Mouse (Mus musculus) right cerebral cortex, postnatal 10 days (tissue): ENCODE measurements around the gene Nacc1.

Experiments used
- DNase-seq, 2 experiments: peaks; one replicate each; pipeline ENCODE4 v3.0.0; 2021; ENCODE audit warnings: low spot score in 2 of 2

Nacc1 gene

DNA sequence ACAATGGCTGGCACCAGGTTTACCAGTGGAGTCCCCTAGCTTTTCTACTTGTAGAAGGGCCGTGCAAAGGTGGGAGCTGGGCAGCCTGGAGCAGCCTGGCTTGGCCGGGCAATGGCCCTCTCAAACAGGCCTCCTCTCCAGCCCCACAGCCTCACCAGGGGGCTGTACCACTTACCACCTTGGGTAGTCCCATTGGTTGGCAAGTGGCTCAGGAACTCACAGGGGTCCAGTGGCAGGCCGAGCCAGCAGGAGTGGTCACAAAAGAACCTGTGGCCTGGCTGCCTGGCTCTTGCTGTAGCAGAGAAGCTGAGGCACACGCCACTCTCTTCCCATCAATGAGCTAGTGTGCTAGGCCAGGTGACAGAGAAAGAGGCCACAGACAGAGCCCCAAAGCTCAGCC, 26.5 kb upstream of the Nacc1 start:
- DNase-seq, result no peak

- DNase-seq, result no peak
These were observed 25.7 kb upstream of the Nacc1 start for GRCm38 (mm10) chr8:84713381-84713780.

- no peak for DNase-seq
These were observed 25.1 kb upstream of the Nacc1 start for GRCm38 (mm10) chr8:84712759-84713120.

DNA sequence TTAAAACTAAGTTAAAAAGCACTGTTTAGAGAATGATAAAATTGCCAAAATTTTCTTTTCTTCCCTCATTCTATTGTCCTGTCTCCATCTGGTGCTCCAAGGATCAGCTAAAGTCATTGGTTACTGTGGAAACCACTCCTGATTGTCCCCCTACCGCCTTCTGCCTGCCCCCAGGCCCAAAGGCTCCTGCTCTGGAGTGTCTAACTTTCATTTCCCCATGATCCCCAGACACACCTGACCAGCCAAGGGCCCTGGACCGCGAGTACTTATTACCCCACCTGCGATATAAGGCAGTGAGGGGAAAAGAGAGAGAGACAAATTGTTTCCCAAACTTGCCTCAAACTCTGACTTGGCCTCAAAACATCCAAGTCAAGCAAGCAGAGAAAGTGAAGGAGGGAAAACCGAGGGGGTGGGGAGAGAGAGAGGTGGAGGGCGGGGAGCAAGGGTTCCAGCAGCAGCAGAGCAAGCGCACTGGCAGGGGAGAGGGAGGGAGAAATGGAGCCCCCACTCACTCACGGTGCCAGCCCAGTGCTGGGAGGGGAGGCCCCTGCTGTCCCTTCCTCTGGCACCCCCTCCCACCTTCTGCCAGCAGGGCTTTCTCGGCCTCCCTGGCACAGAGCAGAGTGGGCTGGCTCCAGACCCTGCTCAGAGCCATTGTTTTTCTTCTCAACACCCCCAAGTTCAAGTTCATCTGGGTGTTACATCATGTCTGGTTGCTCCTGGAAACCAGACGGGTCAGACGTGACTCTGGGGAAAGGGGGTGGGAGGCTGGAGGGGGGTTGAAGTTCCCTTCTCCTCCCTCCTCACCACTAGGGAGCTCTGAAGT, 24.5 kb upstream of the Nacc1 start:
- DNase-seq, result peak; percentile 83 to 85

DNA sequence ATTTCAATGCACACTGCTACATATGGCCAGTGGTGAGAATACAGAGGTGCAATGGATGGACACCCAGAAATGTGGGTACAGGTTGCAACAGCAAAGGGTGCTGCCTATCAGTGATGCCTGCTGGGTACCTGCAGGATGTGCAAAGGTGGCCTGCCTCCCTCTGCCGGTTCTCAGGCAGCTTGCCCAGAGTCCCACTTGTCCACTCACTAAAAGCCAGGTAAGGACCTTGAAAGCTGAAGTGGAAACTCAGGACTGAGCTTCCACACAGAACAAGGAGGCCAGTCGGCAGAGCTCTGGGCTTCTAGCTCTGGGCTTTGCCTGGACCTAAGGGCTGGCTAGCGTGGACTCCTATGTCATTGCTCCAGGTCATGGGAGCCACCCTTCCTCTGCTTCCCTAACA, 23.6 kb upstream of the Nacc1 start:
- DNase-seq, result no peak

DNA sequence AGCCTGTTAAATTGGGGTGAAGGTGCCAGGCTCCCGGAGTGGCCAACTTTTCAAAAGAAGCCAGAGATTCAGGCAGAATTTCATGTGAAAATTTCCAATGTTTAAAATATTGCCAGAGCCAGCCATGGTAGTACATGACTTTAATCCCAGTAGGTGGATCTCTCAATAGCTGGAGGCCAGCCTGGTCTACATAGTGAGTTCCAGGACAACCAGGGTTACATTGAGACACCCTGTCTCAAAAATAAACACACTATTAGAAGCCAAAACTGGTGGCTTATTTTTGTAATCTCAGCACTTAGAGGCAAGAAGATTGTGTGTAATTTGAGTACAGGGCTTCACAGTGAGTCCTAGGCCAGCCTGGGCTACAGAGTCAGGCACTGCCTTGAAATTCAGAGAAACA, 22.3 kb upstream of the Nacc1 start:
- DNase-seq, result no peak

- DNase-seq, result peak; percentile 92
These were observed 21.3 kb upstream of the Nacc1 start for GRCm38 (mm10) chr8:84708774-84709475.

- DNase-seq, result no peak
These were observed 20.4 kb upstream of the Nacc1 start for GRCm38 (mm10) chr8:84708071-84708541.

DNA sequence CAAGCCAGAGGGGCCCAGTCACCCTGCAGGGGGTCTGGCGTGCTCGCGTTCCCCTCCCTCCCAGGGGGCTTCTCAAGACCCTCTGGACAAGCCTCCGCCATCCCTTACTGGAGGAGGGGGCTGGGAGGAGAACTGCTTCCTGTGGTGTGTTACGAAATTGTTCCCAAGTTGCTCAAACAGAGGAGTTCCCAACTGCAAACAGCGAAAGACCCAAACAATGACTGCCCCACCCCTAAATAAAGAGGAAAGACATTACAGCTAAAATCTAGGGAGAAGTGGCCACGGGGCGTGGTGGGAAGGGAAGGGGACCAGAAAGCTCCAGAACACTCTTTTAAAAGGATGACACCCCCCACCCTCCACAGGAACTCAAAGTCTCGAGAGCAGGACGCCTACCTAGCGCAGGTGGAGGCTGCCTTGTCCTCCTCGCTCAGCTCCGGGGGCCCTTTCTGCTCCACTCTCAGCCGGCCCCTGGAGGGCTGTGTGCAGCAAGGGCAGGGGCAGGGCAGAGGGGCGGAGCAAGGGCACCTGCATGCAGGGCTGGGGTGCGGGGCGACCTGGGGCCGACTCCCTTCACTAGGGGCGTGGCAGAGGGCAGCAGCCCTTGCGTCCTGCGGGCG, 19.7 kb upstream of the Nacc1 start:
- peak in 1 of 2 experiments; percentile 41 for DNase-seq

- DNase-seq, result no peak
These were observed 19.1 kb upstream of the Nacc1 start for GRCm38 (mm10) chr8:84706610-84707266.

GRCm38 (mm10) chr8:84705960-84706359, 18.3 kb upstream of the Nacc1 start:
- no peak for DNase-seq

- no peak for DNase-seq
These were observed 17.5 kb upstream of the Nacc1 start for GRCm38 (mm10) chr8:84704867-84705831.

DNA sequence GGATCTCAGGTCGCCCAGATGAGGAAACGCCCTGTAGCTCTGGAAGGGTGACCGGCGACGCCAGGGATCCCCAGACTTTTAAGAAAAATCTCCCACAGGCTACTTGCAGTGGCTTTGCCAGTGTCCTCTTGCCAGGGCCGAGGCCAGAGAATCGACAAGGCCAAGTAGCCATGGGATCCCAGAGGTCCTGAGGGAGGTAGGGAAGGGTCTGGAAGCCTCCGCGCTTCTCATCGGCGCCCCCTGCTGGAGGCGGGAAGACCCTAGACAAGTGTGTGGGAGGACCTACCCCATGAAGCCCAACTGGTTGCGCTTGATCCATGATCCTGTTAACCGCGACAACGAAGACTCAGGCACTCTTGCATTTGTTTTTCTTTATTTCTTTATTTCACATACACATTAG, 16.7 kb upstream of the Nacc1 start:
- peak in 1 of 2 experiments; percentile 85 for DNase-seq

DNA sequence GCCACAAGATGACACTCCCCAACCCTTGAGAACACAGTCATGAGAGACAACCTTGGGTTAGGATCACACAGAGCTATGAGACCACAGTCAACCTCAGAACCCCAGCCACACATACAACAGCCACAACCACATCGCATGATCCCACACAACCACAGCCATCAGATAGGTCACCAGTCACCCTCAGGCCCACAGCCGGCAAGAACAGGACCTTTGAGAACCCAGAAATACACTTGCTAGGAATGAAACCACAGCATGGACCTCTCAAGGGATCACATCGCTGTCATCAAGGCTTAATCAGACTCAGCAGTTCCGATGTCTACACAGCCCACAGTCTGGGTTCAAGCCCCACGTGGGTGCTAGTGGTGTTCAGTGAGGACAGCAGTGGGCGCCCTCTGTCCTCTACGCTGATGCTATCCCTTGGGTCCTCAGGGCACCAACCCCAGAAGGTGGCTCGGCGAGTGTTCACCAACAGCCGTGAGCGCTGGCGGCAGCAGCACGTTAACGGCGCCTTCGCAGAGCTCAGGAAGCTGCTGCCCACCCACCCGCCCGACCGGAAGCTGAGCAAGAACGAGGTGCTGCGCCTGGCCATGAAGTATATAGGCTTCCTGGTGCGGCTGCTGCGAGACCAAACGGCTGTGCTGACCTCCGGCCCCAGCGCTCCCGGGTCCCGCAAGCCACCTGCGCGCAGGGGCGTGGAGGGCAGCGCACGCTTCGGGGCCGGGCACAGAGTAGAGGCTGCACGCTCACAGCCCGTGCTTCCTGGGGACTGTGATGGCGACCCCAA, 16.0 kb upstream of the Nacc1 start:
- DNase-seq, result no peak

- DNase-seq, result no peak
These were observed 15.4 kb upstream of the Nacc1 start for GRCm38 (mm10) chr8:84702963-84703465.

GRCm38 (mm10) chr8:84702561-84702960, 14.9 kb upstream of the Nacc1 start:
- no peak for DNase-seq

DNA sequence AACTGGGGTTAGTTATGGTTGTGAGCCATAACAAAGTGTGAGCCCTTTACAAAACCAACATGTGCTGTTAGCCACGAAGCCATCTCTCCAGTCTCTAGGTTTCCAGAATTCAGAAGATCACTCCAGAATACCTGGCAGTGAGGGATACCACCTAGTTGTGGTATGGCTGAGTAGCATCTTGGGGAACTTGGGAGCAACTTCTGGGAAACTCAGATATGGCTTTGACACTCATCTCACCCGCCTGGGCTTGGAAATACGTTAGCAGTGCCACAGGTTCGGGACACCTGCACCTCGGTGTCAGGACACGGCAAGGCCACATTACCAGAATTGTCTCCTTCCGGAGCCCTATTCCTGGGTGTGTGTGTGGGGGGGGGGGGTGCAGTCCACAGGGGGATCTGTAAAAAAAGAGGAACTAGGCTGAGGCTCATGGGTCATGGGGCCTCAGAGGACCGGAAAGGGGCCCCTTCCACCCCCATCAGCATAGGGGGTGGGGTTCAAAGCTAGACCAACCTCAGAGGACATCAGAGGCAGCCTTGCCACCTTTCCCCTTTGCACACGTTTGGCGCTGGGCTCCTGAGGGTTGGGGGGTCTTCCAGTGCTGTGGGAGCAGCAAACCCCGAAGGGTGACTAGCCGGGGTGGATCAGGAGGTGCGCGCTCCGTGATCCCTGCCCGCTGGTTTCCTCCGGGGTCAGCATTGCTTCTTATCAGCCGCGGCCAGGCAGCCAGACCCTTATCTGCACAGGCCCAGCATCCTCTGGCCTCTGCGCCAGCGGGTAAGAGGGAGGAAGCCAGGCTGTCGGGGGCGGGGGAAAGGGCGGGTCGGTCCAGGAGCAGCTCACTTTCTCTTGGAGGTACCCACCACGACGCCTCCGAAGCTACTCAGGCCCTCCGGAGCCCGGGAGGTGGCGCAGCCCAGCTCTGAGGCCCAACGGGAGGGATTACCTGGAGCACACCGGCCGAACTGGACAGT, 13.6 kb upstream of the Nacc1 start, which contains the start of gene Lyl1:
Gene Lyl1 (plus strand): TSS at position 517 of the 971 bp plus-strand sequence.
- DNase-seq, result peak in 1 of 2 experiments; percentile 59

DNA sequence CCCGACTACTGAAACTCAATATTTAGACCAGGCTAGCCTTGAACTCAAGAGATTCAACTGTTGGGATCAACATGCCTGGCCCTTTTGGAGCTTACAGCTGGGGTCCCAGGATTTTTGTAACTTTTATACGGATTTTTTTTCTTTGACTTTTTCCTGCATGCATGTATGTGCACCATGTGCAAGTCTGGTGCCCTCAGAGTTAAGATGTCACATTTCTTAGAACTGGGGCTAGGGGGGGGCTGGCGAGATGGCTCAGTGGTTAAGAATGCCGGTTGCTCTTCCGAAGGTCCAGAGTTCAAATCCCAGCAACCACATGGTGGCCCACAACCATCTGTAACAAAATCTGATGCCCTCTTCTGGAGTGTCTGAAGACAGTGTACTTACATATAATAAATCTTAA, 12.9 kb upstream of the Nacc1 start:
- no peak for DNase-seq
